Mouse (Mus musculus) kidney, embryonic 14.5 days (tissue): ENCODE data around the gene Rrp7a. TPM values are rescaled to one million over a fixed set of nuclear protein-coding genes. Genes with fewer than 3 reads are reported as not detected.
A peak's percentile ranks its signal among the peaks of the same experiment; 100 is the strongest.

Source experiments
- ATAC-seq: fragments of 200-750 bp; cut with Nextera tagmentation; 2 replicates; pipeline ENCODE4 v1.8.0; 2017; ENCODE audit warnings: moderate number of reproducible peaks, mild to moderate bottlenecking, moderate TSS enrichment, moderate library complexity; ENCODE audit not compliant: low FRiP score, low TSS enrichment
- H3K27ac ChIP-seq: fragments of 300-500 bp; sonication (generic); 2 replicates; pipeline ENCODE4 v1.5.1; 2014; ENCODE audit warnings: low read depth, mild to moderate bottlenecking, low read length, moderate library complexity, mixed read lengths
- H3K27me3 ChIP-seq: fragments of 300-500 bp; sonication (generic); 2 replicates; pipeline ENCODE4 v1.6.1; 2014; ENCODE audit warnings: mild to moderate bottlenecking, low read length; ENCODE audit not compliant: control insufficient read depth, insufficient read depth
- H3K36me3 ChIP-seq: fragments of 300-500 bp; sonication (generic); 2 replicates; pipeline ENCODE4 v1.6.1; 2014; ENCODE audit warnings: low read length, mixed read lengths; ENCODE audit not compliant: control insufficient read depth, insufficient read depth
- H3K4me1 ChIP-seq: fragments of 300-500 bp; sonication (generic); 2 replicates; pipeline ENCODE4 v1.6.1; 2014; ENCODE audit warnings: low read length, mixed read lengths; ENCODE audit not compliant: control insufficient read depth, insufficient read depth
- H3K4me2 ChIP-seq: fragments of 300-500 bp; sonication (generic); replicated peaks from 2 replicates; pipeline ENCODE4 v1.6.1; 2014; ENCODE audit warnings: low read depth, mild to moderate bottlenecking, low read length
- H3K4me3 ChIP-seq: fragments of 300-500 bp; sonication (generic); 2 replicates; pipeline ENCODE4 v1.5.1; 2014; ENCODE audit warnings: mild to moderate bottlenecking, low read length
- H3K9ac ChIP-seq: fragments of 300-500 bp; sonication (generic); 2 replicates; pipeline ENCODE4 v1.6.1; 2014; ENCODE audit warnings: low read depth, mild to moderate bottlenecking, low read length, moderate library complexity
- H3K9me3 ChIP-seq: fragments of 300-500 bp; sonication (generic); 2 replicates; pipeline ENCODE4 v1.6.1; 2016; ENCODE audit warnings: low read length; ENCODE audit not compliant: control insufficient read depth
- WGBS: fragments of 180-500 bp; shearing (Covaris S2); extraction: QIAGEN DNeasy Blood & Tissue Kit; methylation state at CpG from one replicate; pipeline ENCODE4 v1.1.7; 2014; 5-methylcytosine and 5-hydroxymethylcytosine counted together
- polyA plus RNA-seq: library from polyadenylated mRNA; unstranded; fragments of >200 nt; fragmentation: Nextera tagmentation; extraction: Ambion mirVana; gene quantifications from 2 replicates; pipeline ENCODE4 v1.2.1, GENCODE M21; 2014

The Rrp7a gene
- polyA plus RNA-seq, 1 experiment from 2014 or later, result 50.2 TPM

DNA sequence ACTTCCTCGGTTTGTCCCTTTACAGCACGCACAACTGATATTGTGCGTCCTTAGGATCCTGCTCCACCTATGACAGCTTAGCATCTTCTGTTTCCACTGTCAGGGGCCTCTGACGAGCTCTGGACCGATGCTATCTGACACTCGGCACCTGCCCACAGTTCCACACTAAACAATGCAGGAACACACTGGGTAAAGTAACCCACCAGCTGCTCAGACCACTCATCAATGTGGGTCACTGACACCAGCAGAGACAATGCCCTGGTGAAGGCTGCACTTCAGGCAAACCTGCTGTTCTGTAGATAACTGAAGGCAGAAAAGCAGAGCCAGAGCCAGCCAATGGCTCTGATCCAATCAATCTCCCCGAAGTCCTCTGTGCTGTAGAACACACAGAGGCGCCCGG, 4.0 kb upstream of the Rrp7a start:
- H3K36me3 ChIP-seq, result peaks cover 66% of the 10 kb centered on the region
- no peak overlapping the region for H3K27ac ChIP-seq
- ATAC-seq, result no peak
- no peak overlapping the region for H3K4me2 ChIP-seq
- H3K9me3 ChIP-seq, result no peaks in the 10 kb centered on the region
- H3K4me3 ChIP-seq, result no peak overlapping the region
- H3K9ac ChIP-seq, result no peak overlapping the region
- H3K27me3 ChIP-seq, result no peaks in the 10 kb centered on the region
- 93% methylated on average over 9 of the region's 9 CpGs for WGBS
- peaks cover 2% of the 10 kb centered on the region; the same call in 1 of the 2 replicates for H3K4me1 ChIP-seq

DNA sequence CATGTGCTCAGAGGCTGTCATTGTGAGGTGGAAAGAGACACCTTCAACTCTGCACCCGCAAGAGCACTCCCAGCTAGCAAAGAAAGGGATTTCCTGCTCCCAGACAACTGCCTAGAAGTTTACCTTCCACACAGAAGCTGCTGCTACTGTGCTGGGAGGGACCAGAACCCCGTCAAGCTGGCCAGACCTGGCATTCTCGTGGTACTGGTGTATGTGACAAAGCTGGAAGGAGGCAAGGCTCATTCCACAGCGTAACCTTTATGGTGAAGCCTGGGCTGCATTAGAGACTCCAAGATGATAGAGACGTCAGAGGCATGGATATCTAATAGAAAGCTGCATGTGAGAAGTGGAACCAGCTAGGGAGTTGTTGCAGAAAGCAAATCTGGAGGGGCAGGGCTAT, 2.0 kb upstream of the Rrp7a start:
- no peak overlapping the region for H3K4me3 ChIP-seq
- no peak for ATAC-seq
- H3K27me3 ChIP-seq, result no peaks in the 10 kb centered on the region
- H3K4me2 ChIP-seq, result no peak overlapping the region
- peaks cover 6% of the 10 kb centered on the region; the same call in 1 of the 2 replicates for H3K4me1 ChIP-seq
- no peak overlapping the region for H3K9ac ChIP-seq
- H3K27ac ChIP-seq, result peak overlapping the region; percentile 24; the same call in 1 of the 2 replicates
- H3K36me3 ChIP-seq, result peaks cover 48% of the 10 kb centered on the region
- WGBS, result 70% methylated on average over 5 of the region's 5 CpGs
- H3K9me3 ChIP-seq, result no peaks in the 10 kb centered on the region

DNA sequence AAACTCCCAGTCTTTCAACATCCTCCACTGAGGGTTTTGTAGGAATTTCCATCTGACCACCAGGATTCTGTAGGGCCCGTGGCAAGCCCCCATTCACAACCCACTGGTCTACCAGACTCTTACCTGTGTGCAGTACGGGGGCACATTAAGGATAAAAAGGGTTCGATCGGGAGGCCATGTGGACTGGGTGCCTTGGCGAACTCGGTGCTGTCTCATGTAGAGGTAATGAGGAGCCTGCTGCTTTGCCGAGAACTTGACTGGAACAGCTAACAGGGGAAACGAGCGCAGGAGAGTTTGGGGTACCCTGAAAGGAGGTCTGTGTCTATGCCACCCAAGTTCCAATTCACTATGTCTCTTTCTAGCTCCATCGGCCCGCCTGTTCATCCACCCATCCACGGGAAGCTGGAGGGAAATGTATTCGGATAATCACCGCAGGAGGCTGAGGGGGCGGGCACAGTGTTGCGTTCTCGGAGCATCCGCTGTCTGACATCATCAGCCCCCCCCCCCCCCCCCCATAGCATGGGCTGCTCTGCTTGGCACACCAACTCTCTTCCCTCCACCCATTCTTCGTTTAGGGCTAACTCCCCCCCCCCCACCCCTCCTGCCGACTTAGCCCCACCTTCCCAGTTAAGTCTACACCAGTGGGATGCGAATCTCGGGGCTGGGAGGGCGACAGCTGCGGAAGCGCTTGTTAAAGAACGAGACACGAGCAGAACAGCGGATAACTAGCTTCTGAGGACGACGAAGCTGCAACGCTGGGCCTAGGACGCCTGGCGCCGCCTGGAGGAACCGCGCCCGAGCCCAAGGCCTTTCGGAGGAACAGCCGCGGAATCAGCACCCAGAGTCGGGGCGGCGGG, 664 bp downstream of the Rrp7a start:
- Histone ChIP-seq H3K9ac (peak overlapping the region; percentile 72), H3K27ac (peak overlapping the region; percentile 59; the same call in 1 of the 2 replicates), H3K4me2 (peak overlapping the region; percentile 76), H3K4me3 (peak overlapping the region; percentile 93), H3K4me1 (peaks cover 6% of the 10 kb centered on the region; the same call in 1 of the 2 replicates), H3K36me3 (peaks cover 47% of the 10 kb centered on the region), H3K9me3 (no peaks in the 10 kb centered on the region), H3K27me3 (no peaks in the 10 kb centered on the region)
- WGBS, result 3% methylated on average over 42 of the region's 43 CpGs
- ATAC-seq, result peak; percentile 67

DNA sequence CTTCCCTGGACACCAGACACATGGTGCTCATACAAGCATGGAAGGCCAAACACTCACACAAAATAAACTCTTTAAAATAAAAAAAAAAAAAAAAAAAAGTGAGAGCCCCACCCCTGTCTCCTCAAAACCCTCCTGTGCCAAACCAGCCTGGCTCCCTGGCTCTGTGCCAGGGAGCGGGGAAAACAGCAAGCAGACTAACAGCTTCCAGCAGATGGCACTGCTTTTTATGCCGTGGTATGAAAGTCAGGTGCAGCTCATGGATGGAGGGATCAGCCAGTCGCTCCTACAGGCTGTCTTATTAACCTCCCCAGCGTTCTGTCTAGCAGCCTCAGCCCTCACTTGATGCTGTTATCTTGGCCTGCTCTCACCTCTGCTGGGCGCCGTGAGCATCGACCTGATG, 4.2 kb downstream of the Rrp7a start:
- Histone ChIP-seq H3K36me3 (peaks cover 38% of the 10 kb centered on the region), H3K4me3 (no peak overlapping the region), H3K27me3 (no peaks in the 10 kb centered on the region), H3K27ac (no peak overlapping the region), H3K4me1 (peaks cover 6% of the 10 kb centered on the region; the same call in 1 of the 2 replicates), H3K9me3 (no peaks in the 10 kb centered on the region), H3K9ac (no peak overlapping the region), H3K4me2 (no peak overlapping the region)
- no peak for ATAC-seq
- 80% methylated on average over 7 of the region's 7 CpGs for WGBS

DNA sequence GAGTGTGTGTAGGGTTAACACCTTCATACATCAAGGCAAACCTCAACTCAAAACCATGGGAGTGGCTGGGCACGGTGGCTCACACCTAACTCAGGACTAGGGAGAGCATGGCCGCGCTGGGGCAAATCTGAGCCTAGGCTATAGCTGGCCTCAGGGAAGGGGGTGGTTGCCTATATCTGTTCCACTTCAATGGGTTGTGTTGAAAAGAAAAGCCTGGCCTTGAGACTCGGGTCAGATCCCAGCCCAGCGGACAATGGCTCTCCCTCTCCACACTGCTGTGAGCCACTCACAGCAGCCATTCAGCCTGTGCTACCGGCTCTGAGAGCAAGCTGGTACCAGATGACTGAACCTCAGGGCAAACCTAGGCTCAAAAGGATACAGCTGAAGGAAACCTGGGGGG, 7.5 kb downstream of the Rrp7a start:
- Histone ChIP-seq H3K27me3 (no peaks in the 10 kb centered on the region), H3K4me1 (0 out of 2 replicates have a peak, but pooled peaks cover 5% of the 10 kb centered on the region), H3K27ac (no peak overlapping the region), H3K36me3 (peaks cover 38% of the 10 kb centered on the region), H3K9me3 (no peaks in the 10 kb centered on the region), H3K9ac (no peak overlapping the region), H3K4me2 (no peak overlapping the region), H3K4me3 (no peak overlapping the region)
- no peak for ATAC-seq
- 77% methylated on average over 6 of the region's 6 CpGs for WGBS

DNA sequence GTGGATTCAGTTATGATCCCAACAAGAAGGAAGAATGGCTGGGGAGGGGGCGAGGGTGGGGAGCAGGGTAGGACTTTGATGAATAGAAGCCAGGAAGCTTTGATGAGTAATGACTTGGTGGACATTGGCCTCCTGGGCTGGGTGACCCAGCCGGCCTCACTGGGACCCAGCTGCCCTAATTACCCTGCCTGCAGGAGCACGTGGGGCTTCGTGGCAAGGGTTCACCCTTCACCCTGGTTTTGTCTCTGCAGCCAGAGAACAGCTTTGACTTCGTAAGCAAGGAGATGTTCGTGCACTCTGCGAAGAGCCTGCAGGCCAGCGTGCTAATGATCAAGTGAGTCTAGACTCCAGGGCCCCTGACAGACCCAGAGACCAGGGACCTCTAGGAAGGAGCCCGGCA, 8.5 kb downstream of the Rrp7a start:
- no peak for ATAC-seq
- no peaks in the 10 kb centered on the region for H3K27me3 ChIP-seq
- no peak overlapping the region for H3K9ac ChIP-seq
- H3K4me2 ChIP-seq, result no peak overlapping the region
- no peaks in the 10 kb centered on the region for H3K9me3 ChIP-seq
- peaks cover 33% of the 10 kb centered on the region for H3K36me3 ChIP-seq
- no peak overlapping the region for H3K27ac ChIP-seq
- WGBS, result 66% methylated on average over 9 of the region's 9 CpGs
- H3K4me1 ChIP-seq, result 0 out of 2 replicates have a peak, but pooled peaks cover 5% of the 10 kb centered on the region
- no peak overlapping the region for H3K4me3 ChIP-seq

DNA sequence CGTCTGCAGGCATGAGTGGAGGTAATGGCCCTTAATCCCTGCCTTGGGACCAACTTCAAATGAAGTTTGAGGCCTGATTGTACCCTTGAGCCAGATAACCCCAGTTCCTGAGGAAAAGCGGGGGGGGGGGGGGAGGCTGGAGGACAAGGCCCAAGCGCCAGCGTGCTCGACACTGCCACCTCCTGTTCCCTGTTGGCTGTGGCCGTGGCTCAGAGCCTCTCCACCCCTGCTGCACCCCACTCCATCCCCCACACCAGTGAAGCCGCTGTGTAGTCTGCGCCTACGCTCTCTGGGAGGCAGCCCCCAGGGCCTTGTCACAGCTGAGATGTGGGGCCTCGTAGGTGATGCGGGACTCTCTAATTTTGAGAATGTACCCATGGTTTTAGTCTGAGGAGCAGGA, 9.7 kb downstream of the Rrp7a start:
- Histone ChIP-seq H3K27ac (no peak overlapping the region), H3K4me1 (0 out of 2 replicates have a peak, but pooled peaks cover 5% of the 10 kb centered on the region), H3K4me3 (no peak overlapping the region), H3K9ac (no peak overlapping the region; the same call in 1 of the 2 replicates), H3K36me3 (peaks cover 21% of the 10 kb centered on the region), H3K9me3 (no peaks in the 10 kb centered on the region), H3K27me3 (no peaks in the 10 kb centered on the region), H3K4me2 (no peak overlapping the region)
- peak; percentile 79; the same call in 1 of the 2 replicates for ATAC-seq
- WGBS, result 11% methylated on average over 11 of the region's 11 CpGs

DNA sequence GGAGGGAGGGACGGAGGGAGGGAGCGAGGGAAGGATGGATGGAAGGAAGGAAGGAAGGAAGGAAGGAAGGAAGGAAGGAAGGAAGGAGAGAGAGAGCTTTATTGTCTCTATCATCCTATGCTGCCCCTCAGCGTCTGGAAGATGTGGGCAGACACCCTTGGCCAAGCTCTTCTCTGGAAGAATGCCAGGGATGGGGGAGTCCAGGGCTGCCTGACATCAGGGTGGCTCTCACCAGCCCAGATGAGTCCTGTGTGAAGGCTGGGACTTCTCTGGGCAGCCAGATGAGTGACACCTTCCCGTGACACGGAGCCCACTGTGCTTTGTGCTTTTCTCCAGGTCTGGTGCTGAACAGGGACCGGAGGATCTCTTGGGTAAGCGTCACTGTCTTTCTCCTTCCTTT, 10.7 kb downstream of the Rrp7a start:
- no peak overlapping the region for H3K4me3 ChIP-seq
- 87% methylated on average over 7 of the region's 7 CpGs for WGBS
- ATAC-seq, result no peak
- no peak overlapping the region for H3K27ac ChIP-seq
- peaks cover 11% of the 10 kb centered on the region for H3K36me3 ChIP-seq
- no peaks in the 10 kb centered on the region for H3K27me3 ChIP-seq
- no peaks in the 10 kb centered on the region for H3K9me3 ChIP-seq
- 0 out of 2 replicates have a peak, but pooled peaks cover 5% of the 10 kb centered on the region for H3K4me1 ChIP-seq
- no peak overlapping the region for H3K4me2 ChIP-seq
- H3K9ac ChIP-seq, result no peak overlapping the region

- Histone ChIP-seq H3K27me3 (no peaks in the 10 kb centered on the region), H3K27ac (no peak overlapping the region), H3K36me3 (peaks cover 7% of the 10 kb centered on the region), H3K4me1 (0 out of 2 replicates have a peak, but pooled peaks cover 5% of the 10 kb centered on the region), H3K9me3 (no peaks in the 10 kb centered on the region), H3K4me2 (no peak overlapping the region), H3K9ac (no peak overlapping the region), H3K4me3 (no peak overlapping the region)
- 66% methylated on average over 6 of the region's 6 CpGs for WGBS
- no peak for ATAC-seq
Measured at GRCm38 (mm10) chr15:83111290-83111689, 11.3 kb downstream of the Rrp7a start.
